Mouse (Mus musculus) stomach, embryonic 14.5 days (tissue): Measurements from ENCODE around the gene Ppp1r27. TPM values are rescaled to one million over a fixed set of nuclear protein-coding genes. Genes with fewer than 3 reads are reported as not detected.
A peak's percentile ranks its signal among the peaks of the same experiment; 100 is the strongest.
"Not testable (repeated sequence)": the region's sequence is repeated elsewhere in the genome, so short reads cannot be mapped to it uniquely, and the experiment has no call there.

Experiments
- ATAC-seq: fragments of 200-750 bp; cut with Nextera tagmentation; 2 replicates; pipeline ENCODE4 v1.8.0; 2017; ENCODE audit warnings: low read depth, moderate TSS enrichment; ENCODE audit not compliant: insufficient number of reproducible peaks, insufficient read depth, low FRiP score
- H3K27ac ChIP-seq: fragments of 300-500 bp; sonication (generic); 2 replicates; pipeline ENCODE4 v1.5.1; 2014; ENCODE audit warnings: mild to moderate bottlenecking, low read length, moderate library complexity, mixed read lengths
- H3K27me3 ChIP-seq: fragments of 300-500 bp; sonication (generic); 2 replicates; pipeline ENCODE4 v1.6.1; 2014; ENCODE audit warnings: low read length, control low read depth, mixed read lengths; ENCODE audit not compliant: control insufficient read depth, insufficient read depth
- H3K36me3 ChIP-seq: fragments of 300-500 bp; sonication (generic); 2 replicates; pipeline ENCODE4 v1.6.1; 2014; ENCODE audit warnings: mild to moderate bottlenecking, control low read depth, low read length, moderate library complexity, mixed read lengths; ENCODE audit not compliant: control insufficient read depth, insufficient read depth
- H3K4me1 ChIP-seq: fragments of 300-500 bp; sonication (generic); 2 replicates; pipeline ENCODE4 v1.6.1; 2014; ENCODE audit warnings: low read length, control low read depth, mixed read lengths; ENCODE audit not compliant: control insufficient read depth, insufficient read depth
- H3K4me2 ChIP-seq: fragments of 300-500 bp; sonication (generic); replicated peaks from 2 replicates; pipeline ENCODE4 v1.6.1; 2014; ENCODE audit warnings: low read depth, low read length, control low read depth
- H3K4me3 ChIP-seq: fragments of 300-500 bp; sonication (generic); 2 replicates; pipeline ENCODE4 v1.5.1; 2014; ENCODE audit warnings: low read depth, low read length, control low read depth
- H3K9ac ChIP-seq: fragments of 300-500 bp; sonication (generic); replicated peaks from 2 replicates; pipeline ENCODE4 v1.6.1; 2014; ENCODE audit warnings: low read depth, mild to moderate bottlenecking, control low read depth, low read length, moderate library complexity, mixed read lengths
- H3K9me3 ChIP-seq: fragments of 300-500 bp; sonication (generic); 2 replicates; pipeline ENCODE4 v1.6.1; 2016; ENCODE audit warnings: low read depth, low read length, control low read depth; ENCODE audit not compliant: control insufficient read depth
- WGBS: fragments of 180-500 bp; shearing (Covaris S2); extraction: QIAGEN DNeasy Blood & Tissue Kit; methylation state at CpG from one replicate; pipeline ENCODE4 v1.1.7; 2014; 5-methylcytosine and 5-hydroxymethylcytosine counted together
- polyA plus RNA-seq: library from polyadenylated mRNA; unstranded; fragments of >200 nt; fragmentation: Nextera tagmentation; extraction: Ambion mirVana; gene quantifications from 2 replicates; pipeline ENCODE4 v1.2.1, GENCODE M21; 2014

Ppp1r27 gene
- polyA plus RNA-seq, 1 experiment from 2014 or later: not detected

DNA sequence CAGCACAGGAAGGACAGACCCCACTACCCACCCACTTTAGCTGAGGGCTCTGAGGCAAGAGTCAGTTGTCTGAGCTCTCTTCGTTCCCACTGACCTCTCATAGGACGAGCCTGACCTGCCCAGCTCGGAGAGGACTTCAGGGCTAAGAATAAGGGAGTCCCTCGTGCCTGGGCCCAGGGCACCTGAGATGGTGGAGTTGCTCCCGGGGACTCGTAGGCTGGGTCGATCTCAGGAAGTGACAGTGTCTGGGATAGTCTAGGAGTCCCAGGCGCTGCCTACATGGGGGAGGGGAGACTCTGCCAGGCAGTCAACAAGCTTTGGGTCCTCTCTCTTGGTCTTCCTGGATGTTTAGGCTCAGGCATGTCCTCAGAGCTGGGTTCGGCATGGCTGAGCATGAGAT, 30.4 kb downstream of the Ppp1r27 start:
- 0 out of 2 replicates have a peak, but pooled peaks cover 11% of the 10 kb centered on the region for H3K4me1 ChIP-seq
- ATAC-seq: no peak
- no peak overlapping the region for H3K27ac ChIP-seq
- H3K36me3 ChIP-seq: no peaks in the 10 kb centered on the region
- H3K9ac ChIP-seq: no peak overlapping the region
- no peaks in the 10 kb centered on the region for H3K27me3 ChIP-seq
- WGBS: 69% methylated on average over 9 of the region's 9 CpGs
- H3K4me3 ChIP-seq: no peak overlapping the region
- no peaks in the 10 kb centered on the region for H3K9me3 ChIP-seq
- no peak overlapping the region for H3K4me2 ChIP-seq

DNA sequence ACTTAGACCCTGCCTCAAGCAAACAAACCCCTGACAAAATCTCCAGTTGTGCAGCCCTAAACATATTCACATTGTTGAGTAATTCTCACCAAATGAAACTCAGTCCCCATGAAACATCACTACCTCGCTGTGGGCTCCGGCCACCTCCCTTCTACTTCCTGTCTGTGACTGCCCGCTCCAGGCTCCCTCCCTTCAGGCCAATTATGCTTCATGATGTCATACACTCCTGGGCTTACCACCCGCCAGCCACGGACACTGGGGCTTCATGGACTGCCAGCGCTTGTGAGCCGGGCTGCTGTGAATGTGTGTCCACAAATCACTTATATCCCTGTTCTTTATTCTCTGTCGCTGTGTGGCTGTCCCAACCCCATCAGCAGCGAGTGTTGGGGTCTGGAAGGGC, 31.2 kb downstream of the Ppp1r27 start:
- Histone ChIP-seq H3K4me2 (0 out of 2 replicates have a peak overlapping the region, but pooled peaks have one; percentile 10), H3K9me3 (no peaks in the 10 kb centered on the region), H3K9ac (no peak overlapping the region), H3K4me3 (no peak overlapping the region), H3K36me3 (no peaks in the 10 kb centered on the region), H3K27ac (no peak overlapping the region), H3K4me1 (0 out of 2 replicates have a peak, but pooled peaks cover 11% of the 10 kb centered on the region), H3K27me3 (no peaks in the 10 kb centered on the region)
- peak; percentile 34; the same call in 1 of the 2 replicates for ATAC-seq
- 39% methylated on average over 9 of the region's 9 CpGs for WGBS

DNA sequence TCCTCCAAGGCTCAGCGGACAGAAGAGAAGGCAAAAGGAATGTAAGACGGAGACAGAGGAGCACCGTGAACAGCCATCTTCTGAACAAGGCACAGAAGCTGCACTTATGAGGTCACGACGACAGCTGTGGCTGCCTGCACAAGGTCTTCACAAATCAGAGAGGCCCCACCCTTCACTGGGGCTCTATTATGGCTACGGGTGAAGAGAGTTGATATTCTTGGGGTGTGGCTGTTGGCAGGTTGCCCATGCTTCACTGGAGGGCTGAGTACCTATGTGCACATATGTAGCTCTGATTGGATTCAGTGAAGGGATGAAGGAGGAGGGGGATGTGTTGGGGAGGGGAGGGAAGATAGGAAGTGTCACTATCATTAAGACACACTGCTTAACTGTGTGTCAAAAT, 32.4 kb downstream of the Ppp1r27 start:
- Histone ChIP-seq H3K4me1 (0 out of 2 replicates have a peak, but pooled peaks cover 11% of the 10 kb centered on the region), H3K4me3 (no peak overlapping the region), H3K36me3 (no peaks in the 10 kb centered on the region), H3K27ac (no peak overlapping the region), H3K4me2 (no peak overlapping the region), H3K27me3 (no peaks in the 10 kb centered on the region), H3K9ac (no peak overlapping the region), H3K9me3 (no peaks in the 10 kb centered on the region)
- WGBS: 51% methylated on average over 6 of the region's 6 CpGs
- no peak; the same call in 1 of the 2 replicates for ATAC-seq

DNA sequence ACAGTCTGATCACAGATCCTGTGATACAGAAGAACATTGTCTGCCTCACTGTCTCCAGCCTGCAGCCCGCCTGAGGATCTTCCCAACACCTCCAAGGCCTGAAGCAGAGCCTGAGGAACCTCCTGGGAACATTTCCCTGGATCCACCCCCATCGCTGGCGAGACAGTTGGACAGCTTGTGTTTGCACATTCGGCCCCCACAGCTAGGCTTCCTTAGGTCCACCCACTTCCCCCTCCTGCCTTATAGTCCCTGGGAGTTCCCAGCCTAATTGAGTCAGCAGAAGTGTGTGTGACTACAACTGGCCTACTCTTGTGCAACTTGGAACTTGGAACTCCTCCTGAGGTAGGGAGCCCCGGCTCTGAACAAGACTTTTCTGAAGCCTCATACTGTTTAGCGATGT, 32.9 kb downstream of the Ppp1r27 start:
- H3K4me3 ChIP-seq: no peak overlapping the region
- no peak overlapping the region for H3K9ac ChIP-seq
- H3K36me3 ChIP-seq: no peaks in the 10 kb centered on the region
- WGBS: 62% methylated on average over 6 of the region's 6 CpGs
- 0 out of 2 replicates have a peak, but pooled peaks cover 11% of the 10 kb centered on the region for H3K4me1 ChIP-seq
- H3K4me2 ChIP-seq: no peak overlapping the region
- no peak for ATAC-seq
- no peaks in the 10 kb centered on the region for H3K9me3 ChIP-seq
- no peak overlapping the region for H3K27ac ChIP-seq
- H3K27me3 ChIP-seq: no peaks in the 10 kb centered on the region

DNA sequence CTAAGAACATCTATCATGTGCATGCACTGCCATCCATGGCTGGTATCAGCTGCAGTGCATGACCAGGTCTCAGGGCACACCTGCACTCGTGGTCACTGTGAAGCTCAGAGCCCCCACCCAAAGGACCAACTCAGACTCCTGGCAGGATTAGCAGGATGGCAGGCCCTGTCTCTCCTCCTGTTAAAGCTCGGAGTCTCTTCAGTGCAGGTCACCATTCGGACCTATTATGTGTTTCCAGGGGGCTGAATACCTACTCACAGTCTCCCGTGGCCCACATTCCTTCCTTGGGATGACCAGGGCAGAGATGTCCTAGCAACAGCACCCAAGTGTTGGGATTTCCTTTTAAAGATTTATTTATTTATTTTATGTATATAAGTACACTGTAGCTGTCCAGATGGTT, 33.8 kb downstream of the Ppp1r27 start:
- H3K4me3 ChIP-seq: no peak overlapping the region
- H3K4me2 ChIP-seq: no peak overlapping the region
- H3K27me3 ChIP-seq: no peaks in the 10 kb centered on the region
- no peak overlapping the region for H3K27ac ChIP-seq
- no peak for ATAC-seq
- no peaks in the 10 kb centered on the region for H3K9me3 ChIP-seq
- no peaks in the 10 kb centered on the region for H3K36me3 ChIP-seq
- H3K4me1 ChIP-seq: 0 out of 2 replicates have a peak, but pooled peaks cover 11% of the 10 kb centered on the region
- 81% methylated on average over 4 of the region's 4 CpGs for WGBS
- no peak overlapping the region for H3K9ac ChIP-seq

DNA sequence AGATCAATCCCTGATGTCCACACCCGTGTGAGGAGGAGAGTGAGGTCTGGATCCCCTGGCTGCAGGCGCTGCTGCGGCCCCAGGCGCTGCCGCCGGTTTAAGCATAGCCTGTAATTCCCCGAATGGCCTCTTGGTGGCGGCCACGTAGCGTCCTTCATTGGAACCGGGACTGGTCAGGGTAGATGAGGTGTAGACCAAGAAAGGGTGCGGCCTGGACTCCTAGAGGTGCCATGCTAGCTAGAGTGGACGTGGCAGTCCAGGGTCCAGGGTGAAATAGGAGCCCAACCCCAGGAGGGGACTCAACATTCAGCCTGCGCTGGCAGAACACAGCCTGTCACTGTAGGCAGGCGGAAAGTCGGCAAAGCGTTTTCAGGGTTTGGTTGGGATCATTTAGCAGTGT, 35.3 kb downstream of the Ppp1r27 start:
- Histone ChIP-seq H3K4me1 (0 out of 2 replicates have a peak, but pooled peaks cover 6% of the 10 kb centered on the region), H3K4me3 (no peak overlapping the region), H3K4me2 (no peak overlapping the region), H3K9ac (no peak overlapping the region), H3K27me3 (no peaks in the 10 kb centered on the region), H3K9me3 (no peaks in the 10 kb centered on the region), H3K36me3 (no peaks in the 10 kb centered on the region), H3K27ac (no peak overlapping the region)
- peak; percentile 70 for ATAC-seq
- 17% methylated on average over 17 of the region's 17 CpGs for WGBS

DNA sequence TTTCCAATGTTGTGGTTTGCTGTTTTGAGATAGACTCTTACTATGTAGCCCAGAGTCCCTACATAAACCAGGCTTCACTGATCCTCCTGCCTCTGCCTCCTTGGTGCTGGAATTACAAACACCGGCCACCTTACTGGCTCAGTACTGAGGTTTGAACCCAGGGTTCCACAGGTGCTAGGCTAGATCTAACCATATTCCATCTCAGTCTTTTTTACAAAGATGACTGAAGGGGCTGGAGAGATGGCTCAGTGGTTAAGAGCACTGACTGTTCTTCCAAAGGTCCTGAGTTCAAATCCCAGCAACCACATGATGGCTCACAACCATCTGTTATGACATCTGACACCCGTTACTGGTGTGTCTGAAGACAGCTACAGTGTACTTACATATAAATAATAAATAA, 36.7 kb downstream of the Ppp1r27 start:
- H3K4me1 ChIP-seq: peaks cover 11% of the 10 kb centered on the region; the same call in 1 of the 2 replicates
- not testable (repeated sequence) for H3K9ac ChIP-seq, H3K9me3 ChIP-seq, ATAC-seq, H3K4me2 ChIP-seq, H3K36me3 ChIP-seq, H3K27ac ChIP-seq, H3K4me3 ChIP-seq, H3K27me3 ChIP-seq
- 94% methylated on average over 2 of the region's 2 CpGs for WGBS

DNA sequence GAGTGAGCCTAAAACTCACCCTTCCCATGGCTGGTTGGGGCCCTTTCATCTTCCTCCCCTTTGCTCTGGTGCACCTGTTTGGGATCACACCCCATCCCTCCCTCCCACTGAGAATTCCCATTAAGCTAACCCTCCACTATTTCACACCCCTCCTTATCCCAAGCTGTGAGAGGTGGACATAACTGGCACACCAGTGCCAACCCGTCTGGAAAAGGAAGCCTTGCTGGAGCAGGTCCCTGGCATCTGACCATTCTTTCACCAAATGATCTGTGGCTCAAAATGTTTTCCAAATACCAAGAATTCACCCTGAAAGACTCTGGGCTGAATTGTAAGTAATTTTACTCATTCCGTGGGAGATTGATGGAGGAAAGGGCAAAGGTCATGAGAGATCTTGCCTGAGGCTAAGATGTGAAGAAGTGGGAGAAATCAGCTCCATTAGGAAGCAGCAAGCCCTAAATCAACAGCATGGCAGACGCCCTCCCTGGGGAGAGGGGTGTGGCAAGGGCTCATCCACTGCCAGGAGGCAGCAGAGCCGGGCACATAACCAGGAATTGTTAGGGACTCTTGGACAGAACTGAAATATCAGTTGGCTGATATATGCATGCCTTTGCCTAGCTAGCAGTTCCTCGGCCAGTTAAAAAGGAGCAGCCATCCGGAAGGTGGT, 38.0 kb downstream of the Ppp1r27 start:
- H3K9ac ChIP-seq: no peak overlapping the region
- no peaks in the 10 kb centered on the region for H3K36me3 ChIP-seq
- no peaks in the 10 kb centered on the region for H3K9me3 ChIP-seq
- 28% methylated on average over 6 of the region's 6 CpGs for WGBS
- H3K27ac ChIP-seq: no peak overlapping the region
- no peak overlapping the region for H3K4me2 ChIP-seq
- no peak overlapping the region for H3K4me3 ChIP-seq
- no peaks in the 10 kb centered on the region for H3K27me3 ChIP-seq
- ATAC-seq: no peak
- peaks cover 5% of the 10 kb centered on the region; the same call in 1 of the 2 replicates for H3K4me1 ChIP-seq
